Comparison of ENCODE assay signal across 8 mouse cellular contexts in genomic region chr17:23774090-23774489, GRCm38 (mm10). TPM values are rescaled to one million over a fixed set of nuclear protein-coding genes. Genes with fewer than 3 reads are reported as not detected.
A peak's percentile ranks its signal among the peaks of the same experiment; 100 is the strongest.
DNase-seq lines count a peak whose midpoint lies in the region; ATAC-seq and TF ChIP-seq lines count a peak whose summit lies in the region.

No protein-coding gene starts in this region.

- TF ChIP-seq CTCF in Patski (IDR thresholded peaks at IDR 0.05) = peak; percentile 93
- TF ChIP-seq CTCF in small intestine, adult 2 months (IDR thresholded peaks at IDR 0.05; ENCODE audit: extremely low read depth, insufficient read length, insufficient replicate concordance, low read depth, low read length) = peak; percentile 80

- ATAC-seq in Patski = peak; percentile 57
- peak; percentile 82 for ATAC-seq in megakaryocyte-erythroid progenitor cell, adult 5-6 weeks (replicated peaks; ENCODE audit: low FRiP score, low TSS enrichment, poor library complexity, severe bottlenecking)

- POLR2A ChIA-PET in Patski (lab: Charles Lee) = interaction anchor here (1.5 to 1.6 kb wide), 2 partner anchors 15 to 30 kb away, joined by 3 to 4 read pairs; no protein-coding TSS in a partner anchor

- no peaks in the 10 kb centered on the region for H3K36me3 ChIP-seq in small intestine, adult 2 months (ENCODE audit: control insufficient read depth, insufficient read depth, low read length)

- in situ Hi-C loops in Patski (cut with MboI; ENCODE audit: low pct_unique_long_range_greater_than_20kb) = loop anchor here (5.0 kb wide), 1 partner anchor 73 kb away; no protein-coding TSS in a partner anchor

- no peak for TF ChIP-seq POLR2A in small intestine, adult 2 months (IDR thresholded peaks at IDR 0.05; ENCODE audit: low read depth, low read length)

- DNase-seq in Patski (ENCODE audit: low read depth, low spot score) (no peak), MN1 (ENCODE audit: low spot score) (no peak)
- DNase-seq in cerebellum, adult 11-12 months = peak; percentile 76
- DNase-seq in frontal cortex, postnatal 10 days (ENCODE audit: low spot score in 2 of 2) = peak; percentile 58 to 71
- DNase-seq in induced T-regulatory cell, adult 2 months (ENCODE audit: low read depth) = peak; percentile 92
- peak; percentile 83 to 84 for DNase-seq in left cerebral cortex, adult 18-20 months (ENCODE audit: low spot score in 2 of 2)

- H3K27ac ChIP-seq in small intestine, adult 2 months (ENCODE audit: insufficient read depth, low read depth, low read length) = no peak overlapping the region

- H3K4me3 ChIP-seq in small intestine, adult 2 months (ENCODE audit: low read depth, low read length) = no peak overlapping the region

- no peaks in the 10 kb centered on the region for H3K27me3 ChIP-seq in Patski
- no peaks in the 10 kb centered on the region for H3K27me3 ChIP-seq in small intestine, adult 2 months (ENCODE audit: control insufficient read depth, insufficient read depth, low read length)

- H3K4me1 ChIP-seq in small intestine, adult 2 months (ENCODE audit: control insufficient read depth, insufficient read depth, insufficient read length, low read length) = peaks cover 6% of the 10 kb centered on the region

- 2% methylated on average over 12 of the region's 12 CpGs for WGBS in small intestine, adult 2 months

- CTCF ChIA-PET in Patski (lab: Charles Lee) = interaction anchor here (0.7 to 2.6 kb wide), 10 partner anchors 19 to 186 kb away, joined by 3 to 6 read pairs (median 4); partner anchors contain the start of gene Elob

RNA-seq across cellular contexts. Expression of gene Flywch1, which starts 2.7 kb away (rescaled TPM):
- 96.0 TPM for polyA plus RNA-seq in Patski (2021)
- total RNA-seq in left cerebral cortex, adult 18-20 months (2021) = 100 to 1,000 TPM; 459 to 507 TPM
- total RNA-seq in megakaryocyte-erythroid progenitor cell, adult 5-6 weeks (2014; fragmentation: Nextera tagmentation) = 7.6 and 11.7 TPM in 2 replicates
- 12.5 and 15.4 TPM in 2 replicates for total RNA-seq in megakaryocyte-erythroid progenitor cell, adult 5-6 weeks (2017)
- 16.5 and 34.1 TPM in 2 replicates for polyA plus RNA-seq in small intestine, adult 2 months (2012; rRNA removed)

RNA-seq across cellular contexts. Expression of gene Flywch2, which starts 11.8 kb away (rescaled TPM):
- polyA plus RNA-seq in Patski (2021) = 7.9 TPM
- 10 to 100 TPM; 11.7 to 14.2 TPM for total RNA-seq in left cerebral cortex, adult 18-20 months (2021)
- 3.1 and 5.6 TPM in 2 replicates for total RNA-seq in megakaryocyte-erythroid progenitor cell, adult 5-6 weeks (2014; fragmentation: Nextera tagmentation)
- total RNA-seq in megakaryocyte-erythroid progenitor cell, adult 5-6 weeks (2017) = not detected in 2 replicates
- 6.3 and 6.6 TPM in 2 replicates for polyA plus RNA-seq in small intestine, adult 2 months (2012; rRNA removed)

RNA-seq across cellular contexts. Expression of gene Srrm2, which starts 16.2 kb away (rescaled TPM):
- 314 TPM for polyA plus RNA-seq in Patski (2021)
- 100 to 1,000 TPM; 548 to 585 TPM for total RNA-seq in left cerebral cortex, adult 18-20 months (2021)
- 699 and 735 TPM in 2 replicates for total RNA-seq in megakaryocyte-erythroid progenitor cell, adult 5-6 weeks (2014; fragmentation: Nextera tagmentation)
- 134 and 162 TPM in 2 replicates for total RNA-seq in megakaryocyte-erythroid progenitor cell, adult 5-6 weeks (2017)
- 197 and 439 TPM in 2 replicates for polyA plus RNA-seq in small intestine, adult 2 months (2012; rRNA removed)

RNA-seq across cellular contexts. Expression of gene Kremen2, which starts 28.5 kb away (rescaled TPM):
- not detected for polyA plus RNA-seq in Patski (2021)
- total RNA-seq in left cerebral cortex, adult 18-20 months (2021) = under 1 TPM; 0.60 to 0.82 TPM
- 0.52 TPM in 1 of 2 replicates, not detected in the other for total RNA-seq in megakaryocyte-erythroid progenitor cell, adult 5-6 weeks (2014; fragmentation: Nextera tagmentation)
- not detected in 2 replicates for total RNA-seq in megakaryocyte-erythroid progenitor cell, adult 5-6 weeks (2017)
- polyA plus RNA-seq in small intestine, adult 2 months (2012; rRNA removed) = 1.5 and 2.9 TPM in 2 replicates

RNA-seq across cellular contexts. Expression of gene Paqr4, which starts 33.4 kb away (rescaled TPM):
- 7.3 TPM for polyA plus RNA-seq in Patski (2021)
- total RNA-seq in left cerebral cortex, adult 18-20 months (2021) = 10 to 100 TPM; 54.6 to 63.9 TPM
- total RNA-seq in megakaryocyte-erythroid progenitor cell, adult 5-6 weeks (2014; fragmentation: Nextera tagmentation) = 7.2 and 13.3 TPM in 2 replicates
- total RNA-seq in megakaryocyte-erythroid progenitor cell, adult 5-6 weeks (2017) = 6.2 and 11.6 TPM in 2 replicates
- 112 and 152 TPM in 2 replicates for polyA plus RNA-seq in small intestine, adult 2 months (2012; rRNA removed)

Comparison
In these comparisons a context has a peak if more than half of its experiments do, and no peak if none do; other contexts are left out.
1. DNase-seq: peak in cerebellum, adult 11-12 months (single experiment), frontal cortex, postnatal 10 days (2 of 2), induced T-regulatory cell, adult 2 months (single experiment) and left cerebral cortex, adult 18-20 months (2 of 2); none in Patski (single experiment) and MN1 (single experiment).
2. RNA of gene Flywch1, which starts 2.7 kb away (total RNA-seq): 459 to 507 TPM in left cerebral cortex, adult 18-20 months; 7.6 to 15.4 TPM in megakaryocyte-erythroid progenitor cell, adult 5-6 weeks; every median in the first group is over 10 times any median in the second.